Mouse (Mus musculus) CD4-positive helper T cell, adult 2 months (primary cell): ENCODE results near the gene Plekhg3.

Source experiments
- DNase-seq: peaks from one replicate; pipeline ENCODE4 v3.0.0-alpha.2; 2012; ENCODE audit warnings: low read depth, missing footprints, low spot score

Plekhg3 gene

GRCm38 (mm10) chr12:76619847-76620246 is 89.2 kb downstream of the Plekhg3 start:
- DNase-seq = no peak

- DNase-seq = no peak
Observed at GRCm38 (mm10) chr12:76623374-76623773, 92.7 kb downstream of the Plekhg3 start.
